Mouse (Mus musculus) heart, adult 2 months (tissue): ENCODE results near the gene Slc22a17.

Experiments used
- CTCF ChIP-seq: fragments of 200-600 bp; IDR thresholded peaks from 2 replicates; pipeline ENCODE4 v1.8.1; 2022; ENCODE audit warnings: antibody characterized with exemption, mild to moderate bottlenecking, moderate library complexity
- EP300 ChIP-seq: fragments of 200-500 bp; IDR thresholded peaks from 2 replicates; pipeline ENCODE4 v1.6.1; 2011; ENCODE audit warnings: low read depth, low read length, control low read depth; ENCODE audit not compliant: insufficient read depth
- POLR2A ChIP-seq: fragments of 200-500 bp; IDR thresholded peaks from 2 replicates; pipeline ENCODE4 v1.6.1; 2011; ENCODE audit warnings: mild to moderate bottlenecking, low read depth, low read length, control low read depth; ENCODE audit not compliant: insufficient read depth

- TF ChIP-seq CTCF (no peak), POLR2A (no peak), EP300 (no peak)
Measured at GRCm38 (mm10) chr14:54884022-54884712, 28.8 kb downstream of the Slc22a17 start.
